Comparison of ENCODE assay signal across 23 mouse cellular contexts in the genomic region with DNA sequence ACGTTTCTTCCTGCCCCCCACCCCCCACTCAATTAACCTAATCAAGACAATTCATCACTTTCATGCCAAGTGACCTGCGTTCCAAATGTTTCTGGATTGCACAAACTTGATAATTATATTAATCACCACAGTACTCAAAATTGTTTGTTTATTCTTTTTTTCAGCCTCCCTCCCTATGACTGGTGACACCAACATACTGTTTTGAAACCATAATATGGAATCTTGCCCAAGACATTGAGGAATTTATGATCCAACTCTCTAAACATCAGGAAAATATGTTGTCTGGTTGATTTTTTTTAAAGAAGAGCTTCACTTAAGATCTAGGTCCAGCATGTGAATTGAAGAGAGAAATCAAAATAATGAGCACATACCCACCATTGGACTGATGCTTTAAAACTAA.
"Had no signal": no experiment of that assay in that cellular context is flagged by ENCODE, and none has a peak within 500 bp of the region (broad histone marks: within the 10 kb centered on the region; RNA-seq: fewer than 3 reads in every experiment).

No protein-coding gene starts in this region.

- H3K27ac ChIP-seq: heart, adult 2 months; heart, embryonic 13.5 days; heart, embryonic 15.5 days; hindbrain, embryonic 13.5 days; hindbrain, embryonic 15.5 days; hindbrain, postnatal 0 days; kidney, embryonic 15.5 days; kidney, postnatal 0 days; limb, embryonic 13.5 days; limb, embryonic 15.5 days had no signal

- H3K9ac ChIP-seq: heart, embryonic 13.5 days; heart, embryonic 15.5 days; hindbrain, embryonic 13.5 days; hindbrain, embryonic 15.5 days; kidney, embryonic 15.5 days; limb, embryonic 13.5 days; limb, embryonic 15.5 days had no signal

- DNase-seq: gastrocnemius, postnatal 14 days; gastrocnemius, postnatal 36 days; heart, adult 2 months; heart, postnatal 14 days; heart, postnatal 36 days; kidney, adult 18-20 months; kidney, adult 9 months; kidney, postnatal 14 days; kidney, postnatal 36 days; layer of hippocampus, adult 9-11 months; layer of hippocampus, postnatal 36 days; left cerebral cortex, postnatal 4 days had no signal

- H3K27me3 ChIP-seq: heart, embryonic 13.5 days; heart, embryonic 15.5 days; hindbrain, embryonic 13.5 days; hindbrain, embryonic 15.5 days; kidney, embryonic 15.5 days; limb, embryonic 13.5 days; limb, embryonic 15.5 days had no signal

- H3K4me3 ChIP-seq: heart, adult 2 months; heart, embryonic 13.5 days; heart, embryonic 15.5 days; hindbrain, embryonic 13.5 days; hindbrain, embryonic 15.5 days; kidney, embryonic 15.5 days; limb, embryonic 13.5 days; limb, embryonic 15.5 days had no signal

- H3K9me3 ChIP-seq: heart, embryonic 15.5 days; hindbrain, embryonic 13.5 days; hindbrain, embryonic 15.5 days; kidney, embryonic 15.5 days; limb, embryonic 15.5 days had no signal

- H3K4me2 ChIP-seq: heart, embryonic 11.5 days; heart, embryonic 13.5 days; heart, embryonic 15.5 days; hindbrain, embryonic 13.5 days; hindbrain, embryonic 15.5 days; kidney, embryonic 15.5 days; limb, embryonic 13.5 days; limb, embryonic 15.5 days had no signal

- ATAC-seq: hindbrain, postnatal 0 days; intestine, embryonic 16.5 days had no signal

- H3K4me1 ChIP-seq: heart, embryonic 13.5 days; heart, embryonic 15.5 days; hindbrain, embryonic 13.5 days; hindbrain, embryonic 15.5 days; kidney, embryonic 15.5 days; limb, embryonic 13.5 days; limb, embryonic 15.5 days had no signal

- H3K36me3 ChIP-seq: heart, embryonic 13.5 days; heart, embryonic 15.5 days; hindbrain, embryonic 13.5 days; hindbrain, embryonic 15.5 days; kidney, embryonic 15.5 days; limb, embryonic 13.5 days; limb, embryonic 15.5 days had no signal
